Mouse (Mus musculus): ENCODE results near the gene Snrnp48. TPM values are rescaled to one million over a fixed set of nuclear protein-coding genes. Genes with fewer than 3 reads are reported as not detected.

The Snrnp48 gene
- polyA plus RNA-seq, 1 experiment from 2014 or later = 36.2 TPM

Other genes starting within 250 kb of the Snrnp48 start
- 107 and 110 TPM in 2 replicates for gene Ssr1, start 210.7 kb upstream of the Snrnp48 start, polyA plus RNA-seq (2016; fragmentation: Nextera tagmentation; extraction: Ambion mirVana)
- gene Riok1, start 167.9 kb upstream of the Snrnp48 start, polyA plus RNA-seq (2016; fragmentation: Nextera tagmentation; extraction: Ambion mirVana) = 58.4 and 61.8 TPM in 2 replicates
- 0.65 and 1.1 TPM in 2 replicates for gene Cage1, start 167.9 kb upstream of the Snrnp48 start, polyA plus RNA-seq (2016; fragmentation: Nextera tagmentation; extraction: Ambion mirVana)
- gene Dsp, start 53.6 kb upstream of the Snrnp48 start, polyA plus RNA-seq (2016; fragmentation: Nextera tagmentation; extraction: Ambion mirVana) = 3.6 and 3.8 TPM in 2 replicates
- 0.67 and 0.75 TPM in 2 replicates for gene Bmp6, start 140.2 kb downstream of the Snrnp48 start, polyA plus RNA-seq (2016; fragmentation: Nextera tagmentation; extraction: Ambion mirVana)

Measured in embryonic facial prominence, embryonic 10.5 days (tissue).